Mouse (Mus musculus) cerebellum, postnatal 25 days (tissue): Measurements from ENCODE around the gene Trp73.

Experiments used
- DNase-seq, 2 experiments: peaks; one replicate each; pipeline ENCODE4 v3.0.0; 2021; ENCODE audit warnings: mixed read lengths in 2 of 2

The Trp73 gene

DNA sequence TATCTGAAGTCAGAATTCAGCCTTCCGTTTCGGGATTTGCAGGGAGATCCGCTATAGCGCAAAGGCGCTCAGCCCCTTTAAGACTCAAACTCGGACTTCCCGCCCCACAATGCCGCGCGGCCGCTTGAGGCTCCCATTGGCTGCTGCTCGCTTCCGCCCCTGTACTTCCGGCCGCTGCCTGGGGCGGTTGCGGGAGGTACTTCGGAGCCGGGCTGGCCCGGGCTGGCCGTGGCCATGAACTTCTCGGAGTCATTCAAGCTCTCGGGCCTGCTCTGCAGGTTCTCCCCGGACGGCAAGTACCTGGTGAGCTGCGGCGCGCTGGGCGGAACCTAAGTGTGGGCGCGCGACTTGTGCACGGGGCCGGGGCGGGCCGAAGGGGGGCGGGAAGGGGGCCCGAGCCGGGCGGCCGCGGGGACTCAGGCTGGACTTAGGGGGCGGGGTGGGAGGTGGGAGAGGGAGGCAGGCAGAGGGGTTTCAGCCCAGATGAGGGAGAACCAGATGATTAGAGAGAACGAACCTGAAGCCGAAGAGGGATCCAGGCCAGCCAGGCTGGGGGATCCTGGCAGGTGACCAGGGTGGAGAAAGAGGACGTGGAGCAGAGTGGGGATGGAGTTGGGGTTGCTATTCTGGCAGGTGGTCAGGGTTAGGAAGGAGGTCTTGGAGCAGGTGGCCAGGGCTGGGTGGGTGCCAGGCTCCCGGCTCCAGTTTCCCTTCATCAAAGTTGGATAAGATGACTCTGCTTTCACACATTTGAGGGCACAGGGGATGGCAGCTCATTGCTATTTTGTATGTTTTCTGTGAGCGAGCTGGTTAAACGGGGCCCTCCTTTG, 2.4 kb upstream of the Trp73 start, which contains the start of gene Wrap73:
Gene Wrap73 (plus strand): TSS at position 162 of the 830 bp plus-strand sequence.
- peak; percentile 91 to 96 for DNase-seq

DNA sequence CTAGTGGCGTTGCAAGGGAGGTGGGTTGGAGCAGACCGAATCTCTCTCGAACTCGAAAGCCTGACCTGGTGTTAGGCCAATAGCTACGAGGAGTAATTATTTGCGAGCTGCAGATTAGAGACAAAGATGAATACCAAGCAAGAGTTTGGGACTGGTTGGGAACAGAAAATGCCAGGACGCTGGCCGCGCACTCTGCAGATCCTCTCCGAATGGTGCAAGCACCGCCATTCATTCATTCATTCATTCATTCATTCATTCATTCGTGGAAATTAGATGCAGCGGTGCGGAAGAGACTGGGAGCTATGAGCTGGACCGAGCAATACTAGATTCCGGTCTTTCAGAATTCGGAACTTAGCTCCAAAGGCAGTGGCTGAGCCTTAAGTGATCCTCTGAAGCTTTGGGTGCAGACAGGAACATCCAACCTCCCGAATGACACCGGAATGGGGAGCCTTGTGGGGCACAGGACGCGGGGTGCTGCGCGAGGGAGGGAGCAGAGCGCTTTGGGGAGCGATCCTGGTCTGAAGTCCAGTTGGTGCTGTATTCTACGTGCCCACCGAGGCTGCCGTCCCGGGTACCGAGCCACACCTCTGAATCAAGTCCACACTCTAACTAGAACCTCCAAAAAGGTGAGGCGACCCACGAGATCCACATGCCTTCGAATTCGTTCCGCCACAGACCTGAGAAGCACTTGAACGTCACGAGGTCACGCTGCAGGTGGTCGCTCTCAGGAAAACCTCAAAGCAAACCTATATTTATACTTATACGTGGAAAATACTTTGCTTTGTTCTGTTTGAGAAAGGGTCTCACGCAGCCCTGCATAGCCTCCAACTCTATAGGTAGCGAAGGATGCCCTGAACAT, 1.2 kb upstream of the Trp73 start:
- peak; percentile 41 to 43 for DNase-seq

DNA sequence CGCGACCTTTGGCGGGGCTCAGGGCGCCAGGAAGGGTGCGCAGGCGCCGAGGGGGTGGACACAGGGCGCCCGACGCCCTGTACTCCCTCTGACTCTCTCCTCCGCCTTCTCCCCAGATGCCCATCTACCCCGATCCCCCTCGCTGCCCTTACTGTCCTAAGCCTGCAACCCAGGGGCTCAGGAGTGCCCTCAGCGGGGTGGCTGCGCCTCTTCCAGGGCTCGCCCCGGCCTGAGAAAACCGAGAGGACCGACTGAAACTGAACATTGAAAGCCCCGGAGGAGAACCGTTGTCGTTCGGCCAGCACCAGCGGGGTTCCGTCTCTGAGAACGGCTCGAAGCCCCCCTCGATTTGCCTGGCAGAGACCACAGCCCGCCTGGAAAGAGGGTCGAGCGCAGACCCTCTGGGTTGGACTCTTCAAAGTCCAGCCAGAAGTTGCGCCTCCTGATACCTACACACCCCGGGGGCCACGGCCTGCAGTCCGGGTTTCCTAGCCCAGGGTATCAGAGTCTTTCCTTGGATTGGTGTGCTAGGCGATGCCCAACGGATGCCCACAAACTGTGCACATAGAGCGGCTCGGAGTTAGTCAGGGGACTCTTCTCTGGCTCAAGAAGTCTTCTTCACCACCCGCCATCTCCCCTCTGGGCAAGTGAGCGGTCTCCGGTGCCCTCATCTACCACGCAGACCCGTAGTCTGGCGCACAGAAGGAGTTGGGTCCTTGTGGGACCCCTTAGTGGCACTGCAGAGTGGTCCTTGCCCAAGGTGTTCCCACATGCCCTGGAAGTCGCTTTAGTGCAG, 403 bp upstream of the Trp73 start:
- DNase-seq, result no peak

DNA sequence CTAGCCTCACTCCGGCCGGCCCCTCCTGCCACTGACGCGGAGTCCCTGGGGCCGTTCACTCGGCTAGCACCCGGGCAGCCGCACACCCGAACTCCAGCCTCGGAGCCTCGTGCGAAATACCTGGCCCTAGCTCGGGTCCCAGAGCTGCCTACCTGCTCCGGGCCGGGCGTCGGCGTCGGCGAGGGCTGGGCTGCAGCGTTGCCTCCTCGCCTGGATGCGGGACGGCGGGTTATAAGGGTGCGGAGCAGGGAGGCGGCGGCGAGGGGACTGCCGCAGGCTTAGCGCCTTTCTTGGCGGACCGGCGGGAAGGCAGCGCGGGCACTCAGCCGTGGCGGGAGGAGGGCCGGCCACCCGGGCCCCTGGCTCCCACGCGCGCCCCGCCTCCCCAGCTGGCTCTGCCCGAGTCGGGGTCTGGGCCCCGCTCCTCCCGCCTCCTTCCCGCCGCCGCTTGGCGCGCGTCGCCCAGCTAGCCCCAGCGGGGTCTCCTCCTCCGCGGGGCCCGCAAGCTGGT, 282 bp downstream of the Trp73 start:
- DNase-seq, result peak; percentile 49 to 68

DNA sequence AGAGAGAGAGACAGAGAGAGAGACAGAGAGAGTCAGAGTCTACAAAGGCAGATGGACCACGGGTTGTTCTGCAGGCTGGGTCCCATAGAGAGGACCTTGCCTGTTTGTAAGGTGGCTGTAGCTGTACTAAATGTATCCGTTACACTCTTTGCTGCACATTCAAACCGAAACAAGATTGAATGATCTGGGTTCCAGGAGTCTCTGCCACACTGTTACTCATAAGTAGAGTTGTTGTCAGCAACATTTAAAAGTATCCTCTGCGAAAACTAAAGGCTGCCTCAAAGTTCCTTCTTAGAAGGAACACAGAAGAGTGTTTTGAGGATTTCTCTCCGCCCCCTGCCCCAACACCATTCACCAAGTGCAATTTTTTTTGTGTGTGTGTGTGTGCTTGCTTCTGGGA, 2.9 kb downstream of the Trp73 start:
- DNase-seq, result no peak

DNA sequence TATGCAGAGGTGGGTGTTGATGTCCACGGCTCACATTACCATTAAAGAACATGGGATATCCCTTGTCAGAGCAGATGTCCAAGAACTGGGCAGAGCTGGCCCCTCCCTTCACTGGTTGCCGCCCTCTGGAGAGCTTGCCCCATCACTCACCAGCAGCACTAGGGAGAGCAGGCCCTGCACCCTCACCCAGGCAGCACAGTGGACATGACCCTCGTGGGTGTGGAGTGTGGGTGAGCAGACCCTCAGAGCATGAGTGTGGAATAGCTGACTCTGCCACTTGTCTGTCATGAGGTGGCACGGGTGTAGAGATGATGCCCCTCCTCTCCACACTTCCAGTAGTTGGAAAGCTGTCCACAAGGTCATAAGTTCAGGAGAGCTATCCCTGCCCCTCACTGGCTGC, 5.2 kb downstream of the Trp73 start:
- no peak for DNase-seq

DNA sequence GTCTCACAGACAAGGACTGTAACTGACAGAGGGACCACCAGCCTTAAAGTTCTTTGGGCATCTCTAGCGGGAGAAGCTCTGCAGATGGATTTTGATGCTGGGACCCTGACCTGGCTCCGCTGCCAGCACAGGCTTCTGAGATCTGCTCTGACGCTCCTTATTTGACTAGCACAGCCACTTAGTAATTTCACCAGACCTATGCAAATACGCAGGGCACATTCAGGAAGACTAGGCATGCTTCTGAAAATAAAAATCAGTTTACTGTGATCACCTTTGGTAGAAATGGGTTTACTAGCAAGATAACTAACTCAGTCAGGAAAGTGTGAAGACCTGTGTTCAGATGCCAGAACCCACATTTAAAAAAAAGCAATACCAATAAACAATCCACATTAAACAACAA, 8.1 kb downstream of the Trp73 start:
- DNase-seq, result no peak

DNA sequence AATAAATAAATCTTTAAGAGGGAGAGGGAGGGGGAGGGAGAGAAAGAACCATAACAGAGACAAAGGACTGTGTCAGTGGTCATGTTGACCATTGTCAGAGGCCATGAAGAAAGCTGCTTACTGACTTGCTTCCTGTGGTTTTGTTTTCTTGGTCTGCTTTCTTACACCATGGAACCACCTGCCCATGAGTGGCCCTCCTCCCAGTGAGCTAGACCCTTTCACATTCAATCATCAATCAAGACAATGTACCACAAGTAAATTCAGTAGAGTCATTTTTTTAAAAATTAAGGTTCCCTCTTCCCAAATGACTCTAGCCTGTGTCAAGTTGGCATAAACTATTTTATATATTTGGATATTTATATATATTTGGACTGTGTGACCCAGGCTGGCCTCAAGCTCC, 10.1 kb downstream of the Trp73 start:
- no peak for DNase-seq

DNA sequence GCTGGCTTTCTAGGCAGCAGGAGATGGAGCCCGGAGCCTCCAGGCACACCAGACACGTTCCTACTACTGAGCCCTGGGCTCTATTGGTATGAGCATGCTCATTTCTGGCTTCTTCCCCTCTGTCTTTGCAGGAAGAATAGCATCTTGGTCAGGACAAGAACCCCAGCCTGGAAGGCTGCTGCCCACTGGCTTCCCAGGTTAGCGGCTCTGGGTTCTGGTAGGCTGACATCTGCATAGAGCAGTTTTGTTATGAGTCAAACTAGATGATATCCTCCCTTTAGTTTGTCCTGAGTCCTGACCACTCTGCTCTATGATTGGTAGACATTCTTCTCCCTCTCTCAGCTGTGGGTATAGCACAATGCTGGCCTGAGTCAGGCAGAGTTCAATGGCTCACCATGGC, 12.7 kb downstream of the Trp73 start:
- DNase-seq, result no peak

DNA sequence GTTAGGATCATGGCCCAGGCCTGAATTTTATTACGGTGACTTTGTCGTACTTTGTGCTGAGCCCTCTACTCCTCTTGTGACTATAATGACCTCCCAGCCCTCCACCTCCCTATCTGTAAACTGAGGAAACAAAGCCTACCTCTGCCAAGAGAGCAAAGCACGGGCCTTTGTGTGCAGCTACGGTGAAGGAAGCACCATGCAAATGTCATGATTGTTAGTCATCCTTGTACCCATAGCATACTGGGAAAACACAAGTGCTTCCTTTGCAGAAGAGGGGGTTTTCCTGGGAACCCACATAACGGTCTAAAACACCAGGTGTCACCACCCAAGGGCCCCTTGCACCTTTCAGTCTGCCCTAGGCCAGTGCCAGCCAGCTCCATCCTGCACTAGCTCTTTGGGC, 14.8 kb downstream of the Trp73 start:
- no peak for DNase-seq

DNA sequence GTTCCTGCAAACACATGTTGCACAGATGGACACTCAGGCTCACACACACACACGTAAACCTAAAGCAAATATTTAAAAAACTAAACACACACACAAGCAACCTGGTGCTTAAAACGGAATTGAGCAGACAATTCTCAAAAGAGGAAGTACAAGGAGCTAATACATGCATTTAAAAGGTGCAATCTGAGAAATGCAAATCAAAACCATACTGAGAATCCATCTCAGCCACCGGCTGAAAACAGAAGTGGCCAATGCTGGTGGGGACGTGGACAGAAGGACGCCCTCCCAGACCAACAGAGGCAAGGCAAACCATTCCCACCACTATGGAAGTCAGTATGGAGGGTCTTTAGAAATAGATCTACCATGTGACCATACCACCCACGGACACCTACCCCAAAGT, 16.5 kb downstream of the Trp73 start:
- no peak for DNase-seq

DNA sequence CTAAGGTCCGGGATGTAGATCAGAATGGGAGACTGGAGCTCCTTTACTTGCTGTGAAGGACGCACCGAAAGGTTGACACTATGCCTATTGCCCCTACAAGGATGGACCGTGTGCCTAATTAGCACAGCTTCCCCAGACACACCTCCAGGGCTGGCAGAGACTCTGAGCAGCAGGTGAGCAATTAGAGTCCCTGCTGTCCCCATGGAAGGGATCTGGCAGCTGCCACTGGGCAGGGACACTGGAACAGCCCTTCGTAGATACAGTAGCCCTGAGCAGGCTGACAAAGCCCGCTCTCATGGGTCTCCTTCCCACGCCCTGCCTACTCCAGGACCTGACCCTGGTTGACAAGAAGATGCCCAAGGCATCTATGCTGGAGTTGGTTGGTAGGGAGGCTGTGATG, 17.6 kb downstream of the Trp73 start:
- peak; percentile 55 to 64 for DNase-seq

DNA sequence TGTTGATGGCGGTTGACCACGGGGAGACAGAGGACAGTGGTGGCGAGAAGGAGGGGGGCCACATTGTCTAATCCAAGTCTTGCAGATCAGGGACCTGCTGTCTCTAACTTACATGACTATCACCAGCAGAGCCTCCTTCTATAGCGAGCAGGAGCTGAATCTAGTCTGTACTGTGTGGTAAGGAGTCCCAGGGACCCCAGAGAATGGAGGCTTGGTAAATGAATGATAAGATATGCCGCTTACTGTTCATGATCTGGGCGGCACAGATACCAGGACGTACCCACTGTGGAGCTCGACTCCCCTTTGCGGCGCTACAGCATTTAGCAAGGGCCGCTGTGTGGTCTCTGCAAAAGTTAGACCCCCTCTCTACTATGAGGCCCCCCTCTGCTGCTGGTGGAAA, 18.2 kb downstream of the Trp73 start:
- DNase-seq, result no peak

DNA sequence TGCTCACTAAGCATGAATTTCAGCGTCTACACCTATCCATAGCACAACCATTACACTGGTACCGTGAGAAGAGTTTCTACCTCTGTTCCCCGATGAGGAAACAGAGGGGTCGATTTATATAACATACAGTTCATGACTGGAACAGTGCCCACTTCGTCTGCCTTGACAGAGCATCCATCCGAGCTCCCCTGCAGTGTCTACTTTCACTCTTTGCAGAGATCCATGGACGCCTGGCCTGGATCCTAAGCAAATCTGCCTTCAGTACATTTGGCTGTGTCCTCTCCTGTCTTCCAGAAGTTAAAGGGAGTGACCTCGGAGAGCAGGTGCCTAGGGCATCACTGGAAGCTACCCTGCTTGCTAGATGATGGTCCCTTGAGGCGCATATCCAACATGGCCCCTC, 20.8 kb downstream of the Trp73 start:
- peak; percentile 45 to 53 for DNase-seq

DNA sequence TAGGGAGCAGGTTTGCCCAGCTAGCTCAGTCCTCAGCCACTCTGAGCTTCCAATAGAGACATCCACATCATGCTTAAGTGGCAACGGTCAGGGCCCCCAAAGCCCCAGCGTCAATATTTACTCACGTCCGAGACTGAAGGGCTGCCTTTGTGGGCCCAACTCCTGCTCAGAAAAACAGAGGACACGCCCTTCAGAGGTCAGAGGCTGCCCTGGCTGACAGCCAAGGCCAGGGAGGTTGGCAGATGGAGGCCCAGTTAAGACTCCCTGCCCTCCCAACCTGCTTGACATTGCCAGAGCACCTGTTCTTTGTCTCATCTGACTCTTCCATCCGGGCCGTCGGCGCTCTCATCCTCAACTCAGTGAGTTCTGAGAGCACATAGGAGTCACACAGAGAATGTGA, 21.2 kb downstream of the Trp73 start:
- DNase-seq, result peak; percentile 78 to 84

DNA sequence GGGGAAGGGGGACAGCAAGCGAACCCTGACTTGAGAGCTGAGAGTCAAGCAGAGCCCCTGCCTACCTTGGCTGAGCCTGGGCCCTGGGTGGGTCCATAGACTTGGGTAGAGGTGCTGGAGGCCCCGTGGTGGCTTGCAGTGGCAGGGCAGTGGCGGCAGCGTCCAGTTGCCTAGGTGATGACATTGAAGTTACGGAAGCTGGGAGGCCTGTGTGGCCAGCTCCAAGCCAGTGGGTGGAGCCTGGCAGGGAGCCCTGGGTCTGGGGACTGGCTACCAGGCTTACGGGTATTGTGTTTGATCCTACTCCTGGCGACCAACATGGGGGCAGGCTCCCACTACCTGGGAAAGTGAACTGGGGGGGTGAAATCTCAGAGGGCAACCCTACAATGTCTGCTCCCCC, 23.6 kb downstream of the Trp73 start:
- no peak for DNase-seq

DNA sequence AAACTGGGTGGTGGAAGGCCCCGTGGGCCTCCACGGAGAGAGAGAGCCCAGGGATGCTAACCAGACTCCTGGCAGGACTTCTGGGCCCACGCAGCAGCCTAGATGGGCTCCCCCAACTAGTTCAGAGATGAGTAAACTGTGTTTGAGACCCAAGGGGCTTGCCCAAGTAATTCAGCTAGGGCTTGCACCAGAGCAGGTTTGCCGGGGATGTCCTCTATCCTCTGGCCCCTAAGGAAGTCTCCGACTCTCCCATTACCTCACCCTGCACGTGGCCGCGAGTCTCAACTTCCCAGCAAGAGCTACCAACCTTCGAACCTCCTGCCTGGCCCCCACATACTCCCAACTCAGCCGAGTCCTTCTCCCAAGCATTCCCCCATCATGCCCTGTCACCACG, 30.2 kb downstream of the Trp73 start:
- DNase-seq, result no peak

DNA sequence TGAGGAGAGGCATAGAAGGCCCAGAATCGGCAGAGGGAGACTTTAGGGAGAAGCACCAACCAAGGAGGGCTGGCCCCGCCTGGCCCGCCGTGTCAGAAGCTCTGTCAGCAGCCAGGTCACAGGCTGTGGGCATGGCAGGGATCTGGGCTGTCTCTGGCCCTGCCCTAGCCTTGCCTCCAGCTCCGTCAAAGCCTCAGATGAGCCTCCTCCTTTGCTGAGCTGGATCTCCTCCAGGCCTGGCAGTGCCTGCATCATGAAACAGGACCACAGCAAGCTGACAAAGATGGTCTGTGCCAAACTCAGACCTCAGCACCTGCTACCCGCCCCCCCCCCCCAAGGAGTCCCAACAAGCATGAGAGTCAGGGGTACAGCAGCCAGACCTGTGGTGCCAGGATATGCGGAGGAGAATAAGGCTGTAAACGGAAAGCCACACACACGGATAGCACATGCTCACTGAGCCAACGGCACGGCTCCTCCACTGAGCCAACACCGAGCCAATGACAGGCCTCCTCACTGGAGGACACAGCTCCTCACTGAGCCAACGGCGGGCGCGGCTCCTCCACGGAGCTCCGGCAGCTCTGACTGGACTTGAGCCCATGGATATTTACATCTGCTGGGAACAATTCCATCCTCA, 30.7 kb downstream of the Trp73 start:
- DNase-seq, result peak; percentile 80 to 86

DNA sequence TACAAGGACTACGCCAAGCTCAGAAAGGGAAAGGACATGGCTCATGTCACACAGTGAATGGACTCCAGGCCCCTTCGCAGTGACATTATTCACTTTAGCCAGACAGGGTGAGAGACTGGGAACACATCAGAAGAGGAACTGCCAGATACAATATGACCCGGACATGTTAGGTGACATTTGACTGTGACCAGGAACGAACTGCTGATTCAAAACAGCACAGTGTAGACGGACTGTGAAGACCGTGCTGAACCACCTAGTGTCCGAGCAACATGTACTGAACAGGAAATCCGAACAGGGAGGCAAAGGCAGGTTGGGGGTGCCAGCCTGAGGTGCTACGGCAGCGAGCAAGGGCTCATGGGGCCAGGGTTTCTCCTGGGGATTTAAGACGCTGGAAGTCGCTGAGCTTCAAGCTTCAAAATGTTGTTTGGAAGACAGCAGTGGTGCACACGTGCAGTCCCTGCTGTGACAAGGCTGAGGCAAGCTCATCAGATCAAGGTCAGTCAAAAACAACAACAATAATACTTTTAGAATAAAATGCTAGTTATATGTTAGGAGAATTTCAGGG, 33.4 kb downstream of the Trp73 start:
- DNase-seq, result no peak

DNA sequence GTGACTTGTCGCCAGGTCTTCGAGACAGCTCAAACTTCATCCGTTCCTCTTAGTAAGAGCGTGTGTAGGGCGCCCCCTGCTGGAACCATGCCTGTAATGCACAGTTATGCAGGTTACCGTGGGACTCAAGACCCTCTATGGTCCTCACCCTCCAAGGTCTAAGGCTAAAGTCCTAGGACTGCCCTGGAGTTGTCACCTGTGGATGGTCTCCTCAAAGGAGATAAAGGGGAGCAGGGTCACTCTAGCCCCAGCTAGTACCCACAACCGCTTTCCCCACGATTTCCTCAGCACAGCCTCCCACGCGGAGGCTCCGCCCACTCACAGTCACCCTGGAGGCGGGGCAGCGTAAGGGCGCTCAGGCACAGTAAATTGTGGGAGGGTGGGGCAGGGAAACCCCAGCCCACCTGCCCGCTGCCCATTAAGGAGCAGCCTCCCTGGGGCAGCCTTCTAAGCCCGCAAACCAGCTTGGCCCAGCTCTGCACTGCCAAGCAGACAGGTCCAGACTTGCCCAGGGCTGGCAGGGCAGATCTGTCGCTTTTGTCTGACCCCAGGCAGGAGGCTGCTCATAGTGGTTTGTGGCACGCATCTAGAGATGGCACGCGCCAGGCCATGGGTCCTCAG, 34.5 kb downstream of the Trp73 start:
- DNase-seq, result peak; percentile 78 to 87

DNA sequence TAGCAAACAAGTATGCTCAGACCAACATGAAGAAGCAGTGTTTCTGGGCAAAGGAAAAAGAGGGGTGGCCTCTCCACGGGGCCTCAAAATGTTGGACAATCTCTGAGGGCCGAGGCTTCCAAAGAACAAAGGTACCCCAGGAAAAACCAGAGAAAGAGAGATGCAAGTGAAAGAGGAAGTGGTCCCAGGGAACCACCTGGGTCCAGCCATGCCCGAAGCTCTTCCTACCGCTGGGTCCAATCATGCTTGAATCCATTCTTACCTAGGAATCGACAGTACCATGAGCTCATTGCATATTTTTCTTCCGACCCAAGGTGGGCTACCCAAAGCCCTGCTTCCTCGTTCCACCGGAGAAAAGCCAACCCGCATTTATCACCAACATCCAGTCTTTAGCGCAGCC, 36.1 kb downstream of the Trp73 start:
- no peak for DNase-seq

DNA sequence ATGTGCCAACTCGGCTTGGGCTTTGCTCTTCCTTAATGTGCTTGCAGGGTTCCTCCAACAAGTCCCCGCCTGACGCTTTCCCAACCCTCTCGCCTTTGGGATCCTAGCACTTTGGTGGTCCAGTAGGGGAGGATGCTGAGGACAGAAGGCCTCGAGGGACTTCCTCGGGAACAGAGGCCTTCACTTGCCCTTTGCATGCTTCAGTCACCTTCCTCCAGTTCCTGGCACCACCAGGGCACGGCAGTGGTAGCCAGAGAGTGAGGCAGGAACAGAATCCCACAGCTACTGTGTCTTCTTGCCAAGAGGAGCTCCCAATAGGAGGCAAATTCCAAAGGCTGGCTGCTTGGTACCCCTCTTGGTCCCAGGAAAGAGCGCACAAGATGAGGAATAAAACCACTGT, 36.6 kb downstream of the Trp73 start:
- peak in 1 of 2 experiments; percentile 35 for DNase-seq
